ENCODE assay signal across 1 mouse cellular context in genomic region chr11:119273186-119273930, GRCm38 (mm10).
TF ChIP-seq lines count a peak whose summit lies in the region.

No protein-coding gene starts in this region.

TF ChIP-seq in MEL, 35 proteins besides CTCF, POLR2A, EP300 and RAD21:
- TF ChIP-seq KAT2A (conservative IDR thresholded peaks at IDR 0.05; ENCODE audit: low read depth, low read length) (no peak), NRF1 (IDR thresholded peaks at IDR 0.05; ENCODE audit: insufficient read depth, low read depth, low read length, poor library complexity, severe bottlenecking) (no peak), ELF1 (IDR thresholded peaks at IDR 0.05; ENCODE audit: low read depth, low read length) (no peak), CHD1 (IDR thresholded peaks at IDR 0.05; ENCODE audit: low read depth, low read length) (no peak), UBTF (IDR thresholded peaks at IDR 0.05; ENCODE audit: borderline replicate concordance, insufficient read depth, low read depth, low read length) (no peak), TBP (IDR thresholded peaks at IDR 0.05; ENCODE audit: low read depth, low read length) (no peak)
